Mouse (Mus musculus) bone marrow, adult 2 months (tissue): ENCODE results near the gene Bsg.

Experiments used
- CTCF ChIP-seq: fragments of 200-500 bp; IDR thresholded peaks from 2 replicates; pipeline ENCODE4 v1.5.1; 2011; ENCODE audit warnings: low read length, control low read depth; ENCODE audit not compliant: control insufficient read depth, insufficient read depth
- POLR2A ChIP-seq: fragments of 200-500 bp; IDR thresholded peaks from 2 replicates; pipeline ENCODE4 v1.6.1; 2011; ENCODE audit warnings: low read depth, mild to moderate bottlenecking, control low read depth, low read length, borderline replicate concordance; ENCODE audit not compliant: control insufficient read depth

DNA sequence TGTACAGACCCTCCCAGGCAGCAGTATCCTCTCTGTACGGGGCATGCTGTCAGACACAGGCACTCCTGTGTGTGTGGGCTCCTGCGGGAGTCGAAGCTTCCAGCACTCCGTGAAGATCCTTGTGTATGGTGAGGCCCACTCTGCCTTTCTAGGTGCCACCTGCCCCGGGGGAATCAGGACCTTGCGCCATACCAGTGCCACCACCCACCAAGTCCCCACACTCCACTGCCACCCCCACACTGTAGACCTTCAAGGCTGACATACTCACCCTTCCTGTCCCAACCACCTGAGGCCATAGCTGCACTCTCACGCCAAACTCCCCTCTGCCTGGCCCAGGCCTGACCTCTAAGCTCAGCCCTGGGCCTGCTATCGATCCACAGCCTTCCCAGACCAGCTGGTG is 39.2 kb upstream of the Bsg start:
- no peak for TF ChIP-seq POLR2A
- no peak for TF ChIP-seq CTCF
